Mouse (Mus musculus): Measurements from ENCODE around the gene Tmem26. TPM values are rescaled to one million over a fixed set of nuclear protein-coding genes. Genes with fewer than 3 reads are reported as not detected.

Gene Tmem26
- polyA plus RNA-seq (2014; fragmentation: Nextera tagmentation; extraction: Ambion mirVana) = 7.0 and 7.6 TPM in 2 replicates

- Histone ChIP-seq H3K4me2 (peak within 1 kb of the TSS; percentile 98), H3K27ac (ENCODE audit: low read depth) (no peak within 1 kb of the TSS), H3K36me3 (ENCODE audit: insufficient read depth) (no peaks in the 10 kb centered on the region), H3K4me1 (ENCODE audit: insufficient read depth) (0 out of 2 replicates have a peak, but pooled peaks cover 3% of the 10 kb centered on the region), H3K9me3 (ENCODE audit: low read depth, low read length) (no peaks in the 10 kb centered on the region), H3K27me3 (ENCODE audit: insufficient read depth, low read length) (no peaks in the 10 kb centered on the region), H3K9ac (peak within 1 kb of the TSS; percentile 55), H3K4me3 (ENCODE audit: low read depth, low read length) (peak within 1 kb of the TSS; percentile 55)
- no peak for TF ChIP-seq CTCF (IDR thresholded peaks at IDR 0.05; ENCODE audit: low read depth)
- peak; percentile 88 for ATAC-seq (ENCODE audit: insufficient read depth)
- peak; percentile 78 for DNase-seq
- under 1% methylated on average over 32 of the region's 32 CpGs for WGBS
Observed at GRCm38 (mm10) chr10:68723568-68724360, at the start of gene Tmem26. Gene Tmem26 (plus strand): TSS chr10:68723646.

DNA sequence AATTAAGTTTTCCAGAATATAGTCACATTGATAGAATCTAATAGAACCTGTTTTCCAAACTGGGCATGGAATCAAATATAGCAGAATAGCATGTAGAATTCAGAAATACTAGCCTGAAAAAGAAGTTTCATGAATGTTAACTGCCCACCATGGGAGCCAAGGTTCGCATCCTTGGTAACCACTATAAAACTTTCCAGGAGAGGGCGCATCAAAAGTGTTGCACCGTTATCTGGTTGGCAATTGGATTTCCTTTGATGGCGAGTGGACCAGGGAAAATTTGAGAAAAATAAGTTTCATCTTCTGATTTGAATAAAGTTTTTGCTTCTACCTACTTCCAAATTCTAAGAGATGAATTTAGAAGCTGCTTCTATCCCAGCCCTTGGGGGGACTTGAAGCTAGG lies 44.8 kb upstream of the Tmem26 start:
- Histone ChIP-seq H3K27ac (ENCODE audit: low read depth) (no peak overlapping the region), H3K27me3 (ENCODE audit: insufficient read depth, low read length) (no peaks in the 10 kb centered on the region), H3K9me3 (ENCODE audit: low read depth, low read length) (no peaks in the 10 kb centered on the region), H3K4me2 (no peak overlapping the region), H3K4me1 (ENCODE audit: insufficient read depth) (no peaks in the 10 kb centered on the region), H3K36me3 (ENCODE audit: insufficient read depth) (no peaks in the 10 kb centered on the region), H3K9ac (no peak overlapping the region), H3K4me3 (ENCODE audit: low read depth, low read length) (no peak overlapping the region)
- TF ChIP-seq CTCF (IDR thresholded peaks at IDR 0.05; ENCODE audit: low read depth) = peak; percentile 18; the same call in 1 of the 2 replicates
- peak; percentile 23 for DNase-seq
- ATAC-seq (ENCODE audit: insufficient read depth) = no peak
- WGBS = 68% methylated on average over 4 of the region's 4 CpGs

- Histone ChIP-seq H3K27ac (ENCODE audit: low read depth) (no peak overlapping the region), H3K4me1 (ENCODE audit: insufficient read depth) (no peaks in the 10 kb centered on the region), H3K9me3 (ENCODE audit: low read depth, low read length) (no peaks in the 10 kb centered on the region), H3K4me2 (no peak overlapping the region), H3K9ac (no peak overlapping the region), H3K36me3 (ENCODE audit: insufficient read depth) (no peaks in the 10 kb centered on the region), H3K4me3 (ENCODE audit: low read depth, low read length) (no peak overlapping the region), H3K27me3 (ENCODE audit: insufficient read depth, low read length) (no peaks in the 10 kb centered on the region)
- WGBS = 60% methylated on average over 4 of the region's 4 CpGs
- no peak for TF ChIP-seq CTCF (IDR thresholded peaks at IDR 0.05; ENCODE audit: low read depth)
- ATAC-seq (ENCODE audit: insufficient read depth) (no peak), DNase-seq (peak; percentile 25)
Observed at GRCm38 (mm10) chr10:68681233-68681632, 42.2 kb upstream of the Tmem26 start.

- Histone ChIP-seq H3K9me3 (ENCODE audit: low read depth, low read length) (no peaks in the 10 kb centered on the region), H3K9ac (no peak overlapping the region), H3K4me2 (no peak overlapping the region), H3K36me3 (ENCODE audit: insufficient read depth) (no peaks in the 10 kb centered on the region), H3K27me3 (ENCODE audit: insufficient read depth, low read length) (no peaks in the 10 kb centered on the region), H3K4me1 (ENCODE audit: insufficient read depth) (no peaks in the 10 kb centered on the region), H3K27ac (ENCODE audit: low read depth) (no peak overlapping the region), H3K4me3 (ENCODE audit: low read depth, low read length) (no peak overlapping the region)
- DNase-seq (peak; percentile 18), ATAC-seq (ENCODE audit: insufficient read depth) (no peak)
- TF ChIP-seq CTCF (IDR thresholded peaks at IDR 0.05; ENCODE audit: low read depth) = no peak
Observed at GRCm38 (mm10) chr10:68685510-68685909, 37.9 kb upstream of the Tmem26 start.

GRCm38 (mm10) chr10:68691116-68691515 lies 32.3 kb upstream of the Tmem26 start:
- Histone ChIP-seq H3K4me1 (ENCODE audit: insufficient read depth) (no peaks in the 10 kb centered on the region), H3K9ac (no peak overlapping the region), H3K27me3 (ENCODE audit: insufficient read depth, low read length) (no peaks in the 10 kb centered on the region), H3K4me2 (no peak overlapping the region), H3K36me3 (ENCODE audit: insufficient read depth) (no peaks in the 10 kb centered on the region), H3K9me3 (ENCODE audit: low read depth, low read length) (no peaks in the 10 kb centered on the region), H3K27ac (ENCODE audit: low read depth) (no peak overlapping the region), H3K4me3 (ENCODE audit: low read depth, low read length) (no peak overlapping the region)
- ATAC-seq (ENCODE audit: insufficient read depth) (no peak; the same call in 1 of the 2 replicates), DNase-seq (no peak)
- WGBS = 77% methylated on average over 7 of the region's 7 CpGs
- no peak for TF ChIP-seq CTCF (IDR thresholded peaks at IDR 0.05; ENCODE audit: low read depth)

GRCm38 (mm10) chr10:68692401-68692800 lies 31.0 kb upstream of the Tmem26 start:
- no peaks in the 10 kb centered on the region for H3K4me1 ChIP-seq (ENCODE audit: insufficient read depth)
- TF ChIP-seq CTCF (IDR thresholded peaks at IDR 0.05; ENCODE audit: low read depth) = no peak
- no peak overlapping the region for H3K27ac ChIP-seq (ENCODE audit: low read depth)
- no peaks in the 10 kb centered on the region for H3K9me3 ChIP-seq (ENCODE audit: low read depth, low read length)
- H3K36me3 ChIP-seq (ENCODE audit: insufficient read depth) = no peaks in the 10 kb centered on the region
- no peak overlapping the region for H3K9ac ChIP-seq
- H3K4me3 ChIP-seq (ENCODE audit: low read depth, low read length) = no peak overlapping the region
- no peak overlapping the region for H3K4me2 ChIP-seq
- DNase-seq = peak; percentile 35
- ATAC-seq (ENCODE audit: insufficient read depth) = no peak
- H3K27me3 ChIP-seq (ENCODE audit: insufficient read depth, low read length) = no peaks in the 10 kb centered on the region
- WGBS = 93% methylated on average over 1 of the region's 1 CpGs

GRCm38 (mm10) chr10:68695760-68696336 lies 27.6 kb upstream of the Tmem26 start:
- H3K9me3 ChIP-seq (ENCODE audit: low read depth, low read length) = no peaks in the 10 kb centered on the region
- no peak overlapping the region for H3K4me2 ChIP-seq
- ATAC-seq (ENCODE audit: insufficient read depth) (no peak), DNase-seq (no peak)
- H3K4me1 ChIP-seq (ENCODE audit: insufficient read depth) = no peaks in the 10 kb centered on the region
- no peak overlapping the region for H3K9ac ChIP-seq
- no peak overlapping the region for H3K4me3 ChIP-seq (ENCODE audit: low read depth, low read length)
- no peaks in the 10 kb centered on the region for H3K27me3 ChIP-seq (ENCODE audit: insufficient read depth, low read length)
- TF ChIP-seq CTCF (IDR thresholded peaks at IDR 0.05; ENCODE audit: low read depth) = no peak
- no peak overlapping the region for H3K27ac ChIP-seq (ENCODE audit: low read depth)
- H3K36me3 ChIP-seq (ENCODE audit: insufficient read depth) = no peaks in the 10 kb centered on the region
